Mouse (Mus musculus) intestine, embryonic 16.5 days (tissue): Measurements from ENCODE around the gene Pcsk6. TPM values are rescaled to one million over a fixed set of nuclear protein-coding genes. Genes with fewer than 3 reads are reported as not detected.

Source experiments
- ATAC-seq: fragments of 200-750 bp; cut with Nextera tagmentation; 2 replicates; pipeline ENCODE4 v1.8.0; 2017; ENCODE audit warnings: moderate TSS enrichment, moderate library complexity
- H3K27ac ChIP-seq: fragments of 300-500 bp; sonication (generic); 2 replicates; pipeline ENCODE4 v1.5.1; 2014; ENCODE audit warnings: mild to moderate bottlenecking, low read length
- H3K27me3 ChIP-seq: fragments of 300-500 bp; sonication (generic); replicated peaks from 2 replicates; pipeline ENCODE4 v1.6.1; 2014; ENCODE audit warnings: low read length, control low read depth, mixed read lengths; ENCODE audit not compliant: control insufficient read depth, insufficient read depth
- H3K36me3 ChIP-seq: fragments of 300-500 bp; sonication (generic); 2 replicates; pipeline ENCODE4 v1.6.1; 2014; ENCODE audit warnings: low read length, control low read depth; ENCODE audit not compliant: control insufficient read depth, insufficient read depth
- H3K4me1 ChIP-seq: fragments of 300-500 bp; sonication (generic); 2 replicates; pipeline ENCODE4 v1.6.1; 2014; ENCODE audit warnings: low read length, control low read depth, mixed read lengths; ENCODE audit not compliant: control insufficient read depth, insufficient read depth
- H3K4me2 ChIP-seq: fragments of 300-500 bp; sonication (generic); 2 replicates; pipeline ENCODE4 v1.6.1; 2014; ENCODE audit warnings: low read depth, low read length, control low read depth
- H3K4me3 ChIP-seq: fragments of 300-500 bp; sonication (generic); 2 replicates; pipeline ENCODE4 v1.5.1; 2014; ENCODE audit warnings: mild to moderate bottlenecking, low read length
- H3K9ac ChIP-seq: fragments of 300-500 bp; sonication (generic); 2 replicates; pipeline ENCODE4 v1.6.1; 2014; ENCODE audit warnings: low read depth, low read length
- H3K9me3 ChIP-seq: fragments of 300-500 bp; sonication (generic); 2 replicates; pipeline ENCODE4 v1.6.1; 2016; ENCODE audit warnings: low read length, control low read depth; ENCODE audit not compliant: control insufficient read depth
- WGBS: fragments of 180-500 bp; shearing (Covaris S2); extraction: QIAGEN DNeasy Blood & Tissue Kit; methylation state at CpG from one replicate; pipeline ENCODE4 v1.1.7; 2014; 5-methylcytosine and 5-hydroxymethylcytosine counted together
- polyA plus RNA-seq: library from polyadenylated mRNA; unstranded; fragments of >200 nt; fragmentation: Nextera tagmentation; extraction: Ambion mirVana; gene quantifications from 2 replicates; pipeline ENCODE4 v1.2.1, GENCODE M21; 2015

Pcsk6 gene
- polyA plus RNA-seq, 1 experiment from 2014 or later, result 2.3 TPM

DNA sequence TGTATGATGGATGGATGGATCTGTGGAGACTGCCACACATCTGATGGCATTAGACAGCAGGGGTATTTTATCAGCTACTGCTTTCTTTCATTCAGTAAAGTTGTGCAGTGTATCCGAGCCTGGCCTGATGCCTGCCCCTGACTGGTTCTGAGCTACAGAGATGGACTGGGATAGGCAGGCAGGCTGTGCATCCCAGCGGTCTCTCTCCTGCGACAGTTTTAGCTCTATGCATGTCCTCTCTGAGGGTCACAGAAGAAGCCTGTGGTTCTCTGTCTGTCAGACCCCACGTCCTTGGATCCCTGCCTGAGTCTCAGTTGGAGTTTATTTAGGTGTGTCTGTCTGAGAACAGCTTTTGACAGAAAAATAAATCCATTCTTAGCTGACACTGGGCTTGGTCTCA lies 16.7 kb downstream of the Pcsk6 start:
- Histone ChIP-seq H3K4me3 (no peak overlapping the region), H3K27me3 (peaks cover under 1% of the 10 kb centered on the region; the same call in 1 of the 2 replicates), H3K4me1 (peaks cover 6% of the 10 kb centered on the region), H3K9me3 (no peaks in the 10 kb centered on the region), H3K4me2 (no peak overlapping the region), H3K9ac (no peak overlapping the region), H3K36me3 (no peaks in the 10 kb centered on the region), H3K27ac (no peak overlapping the region)
- no peak for ATAC-seq
- 65% methylated on average over 4 of the region's 4 CpGs for WGBS

DNA sequence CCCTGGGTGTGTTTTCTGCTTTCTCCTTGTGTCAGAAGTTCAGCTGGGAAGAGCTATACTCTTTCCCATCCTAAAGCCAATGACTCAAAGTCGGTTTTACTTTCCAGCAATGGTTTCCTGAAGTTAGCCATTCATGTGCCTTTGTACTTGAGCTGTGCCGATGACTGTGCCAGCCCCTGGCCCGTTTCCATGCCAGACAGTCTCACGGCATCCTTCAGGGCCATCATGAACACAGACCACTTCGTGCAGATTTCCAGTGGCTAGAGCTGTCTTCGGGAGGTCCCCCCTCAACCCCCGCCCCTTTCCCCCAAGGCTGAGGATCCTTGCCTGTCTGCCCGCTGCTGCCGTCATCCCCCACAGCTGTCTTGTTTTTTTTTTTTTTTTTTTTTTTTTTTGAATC lies 17.8 kb downstream of the Pcsk6 start:
- 75% methylated on average over 9 of the region's 9 CpGs for WGBS
- no peaks in the 10 kb centered on the region for H3K36me3 ChIP-seq
- no peak overlapping the region for H3K4me3 ChIP-seq
- H3K4me1 ChIP-seq, result peaks cover 6% of the 10 kb centered on the region
- peaks cover 2% of the 10 kb centered on the region; the same call in 1 of the 2 replicates for H3K27me3 ChIP-seq
- no peak overlapping the region for H3K4me2 ChIP-seq
- no peaks in the 10 kb centered on the region for H3K9me3 ChIP-seq
- H3K27ac ChIP-seq, result no peak overlapping the region
- no peak overlapping the region for H3K9ac ChIP-seq
- ATAC-seq, result no peak

DNA sequence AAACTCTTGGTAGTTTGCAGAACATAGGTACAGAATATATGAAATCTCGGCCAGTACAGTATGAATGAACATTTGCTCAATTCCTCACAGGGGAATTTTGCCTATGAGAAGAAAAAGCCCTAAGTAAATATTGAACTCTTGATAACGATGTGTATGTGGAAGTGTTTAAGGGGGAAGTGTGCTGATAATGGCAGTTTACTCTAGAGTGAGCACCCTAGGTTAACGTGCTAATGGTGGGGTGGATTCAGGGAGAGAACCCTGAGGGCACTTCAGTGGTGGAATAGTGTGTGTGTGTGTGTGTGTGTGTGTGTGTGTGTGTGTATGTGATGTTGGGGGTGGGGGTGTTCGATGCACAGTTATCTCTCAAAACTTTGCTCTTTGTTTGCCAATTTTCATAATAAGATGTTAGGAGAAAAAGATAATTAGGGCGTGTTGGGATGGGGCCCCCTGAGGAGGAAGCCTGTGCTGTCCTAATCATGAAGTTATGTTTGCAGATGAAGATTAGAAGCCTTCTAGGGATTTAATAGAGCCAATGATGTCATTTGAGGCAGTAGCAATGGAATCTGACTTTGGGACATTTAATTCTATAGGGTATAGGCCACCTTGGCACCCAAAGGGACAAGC lies 19.2 kb downstream of the Pcsk6 start:
- H3K36me3 ChIP-seq, result no peaks in the 10 kb centered on the region
- no peak overlapping the region for H3K4me3 ChIP-seq
- H3K4me2 ChIP-seq, result no peak overlapping the region
- peaks cover 2% of the 10 kb centered on the region; the same call in 1 of the 2 replicates for H3K27me3 ChIP-seq
- no peak overlapping the region for H3K9ac ChIP-seq
- no peaks in the 10 kb centered on the region for H3K9me3 ChIP-seq
- H3K27ac ChIP-seq, result no peak overlapping the region
- peaks cover 6% of the 10 kb centered on the region for H3K4me1 ChIP-seq
- 54% methylated on average over 5 of the region's 5 CpGs for WGBS
- ATAC-seq, result peak; percentile 71

DNA sequence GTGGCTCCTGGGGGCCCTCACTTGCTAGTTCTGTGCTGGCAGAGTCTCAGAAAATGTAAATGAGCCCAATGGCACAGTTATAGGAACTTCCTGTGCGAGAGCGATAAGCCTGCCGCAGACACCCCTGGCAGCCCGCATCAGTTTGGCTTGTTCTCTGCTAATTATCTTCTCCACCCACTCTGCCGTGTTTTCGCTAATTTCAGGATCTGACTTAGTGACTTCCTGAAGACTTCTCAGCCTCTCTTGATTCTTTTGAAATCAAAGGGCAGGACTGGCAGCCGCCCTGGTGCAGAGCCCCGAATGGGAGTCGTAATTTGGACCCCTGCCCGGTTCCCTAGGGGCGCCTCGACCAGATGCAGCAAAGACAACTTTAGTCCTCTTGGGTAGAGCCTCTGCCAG lies 19.8 kb downstream of the Pcsk6 start:
- peaks cover 2% of the 10 kb centered on the region; the same call in 1 of the 2 replicates for H3K27me3 ChIP-seq
- no peak overlapping the region for H3K4me2 ChIP-seq
- no peak overlapping the region for H3K4me3 ChIP-seq
- no peak overlapping the region for H3K9ac ChIP-seq
- 46% methylated on average over 12 of the region's 12 CpGs for WGBS
- H3K36me3 ChIP-seq, result no peaks in the 10 kb centered on the region
- peak; percentile 58; the same call in 1 of the 2 replicates for ATAC-seq
- peaks cover 6% of the 10 kb centered on the region for H3K4me1 ChIP-seq
- H3K9me3 ChIP-seq, result no peaks in the 10 kb centered on the region
- H3K27ac ChIP-seq, result no peak overlapping the region

DNA sequence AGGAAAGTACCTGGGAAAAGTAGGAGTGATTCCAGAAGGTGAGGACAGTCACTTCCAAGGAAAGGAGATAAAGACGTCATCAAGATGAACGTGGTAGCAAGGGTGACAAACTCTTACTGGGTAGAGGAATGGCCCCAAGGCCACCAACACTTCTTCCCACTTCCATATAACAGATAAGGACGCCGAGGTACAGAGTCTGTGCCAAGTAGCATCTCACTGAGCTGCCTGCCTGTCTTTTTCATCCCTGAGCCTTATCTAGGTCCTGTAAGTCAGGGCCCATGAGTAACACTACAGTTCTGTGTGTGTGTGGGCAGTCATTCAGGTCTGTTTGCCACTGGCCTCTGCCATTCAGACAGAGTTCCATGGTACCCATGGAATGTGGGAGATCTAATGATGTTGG lies 23.4 kb downstream of the Pcsk6 start:
- no peak overlapping the region for H3K4me3 ChIP-seq
- H3K4me1 ChIP-seq, result peaks cover 6% of the 10 kb centered on the region
- peaks cover 7% of the 10 kb centered on the region; the same call in 1 of the 2 replicates for H3K27me3 ChIP-seq
- 78% methylated on average over 4 of the region's 4 CpGs for WGBS
- ATAC-seq, result no peak
- no peak overlapping the region for H3K9ac ChIP-seq
- H3K4me2 ChIP-seq, result no peak overlapping the region
- H3K36me3 ChIP-seq, result no peaks in the 10 kb centered on the region
- no peaks in the 10 kb centered on the region for H3K9me3 ChIP-seq
- no peak overlapping the region for H3K27ac ChIP-seq

DNA sequence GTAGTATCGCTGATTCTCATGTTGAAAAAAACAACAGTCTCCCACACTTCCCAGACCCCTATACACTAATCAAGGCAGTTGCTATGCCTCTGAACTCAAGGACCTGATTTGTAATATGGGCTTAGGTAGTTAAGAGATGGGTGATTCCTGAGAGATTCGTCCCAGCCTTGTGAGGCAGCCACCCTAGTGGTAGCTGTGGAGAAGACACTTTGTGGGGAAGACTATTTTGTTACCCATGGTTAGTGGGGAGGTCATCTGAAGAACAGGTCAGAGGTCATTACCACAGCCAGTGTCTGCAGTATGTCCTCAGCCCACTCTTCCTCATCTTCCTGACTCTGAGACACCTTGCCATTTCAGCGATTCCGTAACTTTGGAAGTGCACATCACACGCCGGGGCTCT lies 24.3 kb downstream of the Pcsk6 start:
- Histone ChIP-seq H3K9me3 (no peaks in the 10 kb centered on the region), H3K27ac (no peak overlapping the region), H3K4me1 (peaks cover 6% of the 10 kb centered on the region), H3K36me3 (no peaks in the 10 kb centered on the region), H3K9ac (no peak overlapping the region), H3K27me3 (peaks cover 7% of the 10 kb centered on the region; the same call in 1 of the 2 replicates), H3K4me3 (no peak overlapping the region), H3K4me2 (no peak overlapping the region)
- 93% methylated on average over 6 of the region's 6 CpGs for WGBS
- ATAC-seq, result no peak

DNA sequence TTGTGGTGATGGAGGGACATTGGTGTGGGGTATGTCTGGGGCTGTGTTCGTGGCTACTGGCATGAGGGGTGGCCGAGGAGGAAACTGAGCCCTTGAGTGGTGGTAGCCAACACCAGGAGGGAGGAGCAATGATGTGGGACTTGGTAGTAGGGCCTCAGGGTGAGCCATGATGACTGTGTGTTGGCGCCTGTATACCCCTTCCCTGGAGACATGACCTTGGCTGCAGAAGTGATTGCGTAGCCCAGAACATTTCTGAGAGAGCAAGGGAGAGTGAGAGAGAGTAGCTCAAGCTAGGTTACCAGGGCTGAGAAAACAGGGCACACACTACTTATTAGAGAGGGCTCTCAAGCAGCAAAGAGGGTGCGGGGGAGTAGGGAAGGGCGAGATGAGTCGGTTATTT lies 30.3 kb downstream of the Pcsk6 start:
- Histone ChIP-seq H3K9ac (no peak overlapping the region), H3K27ac (no peak overlapping the region), H3K36me3 (no peaks in the 10 kb centered on the region), H3K4me3 (no peak overlapping the region), H3K4me1 (no peaks in the 10 kb centered on the region), H3K9me3 (no peaks in the 10 kb centered on the region), H3K4me2 (no peak overlapping the region), H3K27me3 (0 out of 2 replicates have a peak, but pooled peaks cover 5% of the 10 kb centered on the region)
- ATAC-seq, result no peak
- 88% methylated on average over 7 of the region's 7 CpGs for WGBS

DNA sequence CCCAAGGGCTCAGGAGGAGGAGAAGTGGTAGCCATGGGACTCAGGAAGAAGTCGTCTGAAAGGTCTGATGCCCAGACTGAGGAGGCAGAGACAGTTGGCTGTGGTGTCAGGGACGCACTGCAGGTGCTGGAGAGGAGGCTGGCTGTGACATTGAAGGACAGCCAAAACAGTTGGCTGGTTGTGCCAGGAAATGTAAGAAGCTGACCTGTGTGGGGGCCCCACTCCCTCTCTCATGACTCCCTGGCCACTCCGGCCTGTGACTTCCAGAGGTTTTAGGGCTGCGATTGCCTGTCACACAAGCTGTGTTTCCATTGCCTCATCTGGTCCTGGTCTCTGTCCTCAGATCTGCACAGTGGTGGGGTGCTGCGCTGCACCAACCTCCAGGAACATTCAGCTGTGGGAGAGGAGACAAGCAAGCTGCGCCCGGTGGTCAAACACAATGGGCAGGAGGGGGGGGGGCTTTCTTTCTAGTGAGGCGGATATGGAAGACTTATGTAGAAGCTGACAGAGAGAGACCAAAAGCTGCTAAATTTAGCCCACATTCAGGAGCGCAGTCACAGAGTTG lies 30.8 kb downstream of the Pcsk6 start:
- Histone ChIP-seq H3K36me3 (no peaks in the 10 kb centered on the region), H3K27me3 (0 out of 2 replicates have a peak, but pooled peaks cover 5% of the 10 kb centered on the region), H3K4me1 (no peaks in the 10 kb centered on the region), H3K9ac (no peak overlapping the region), H3K9me3 (no peaks in the 10 kb centered on the region), H3K4me2 (no peak overlapping the region), H3K27ac (no peak overlapping the region), H3K4me3 (no peak overlapping the region)
- ATAC-seq, result no peak
- WGBS, result 71% methylated on average over 9 of the region's 9 CpGs

DNA sequence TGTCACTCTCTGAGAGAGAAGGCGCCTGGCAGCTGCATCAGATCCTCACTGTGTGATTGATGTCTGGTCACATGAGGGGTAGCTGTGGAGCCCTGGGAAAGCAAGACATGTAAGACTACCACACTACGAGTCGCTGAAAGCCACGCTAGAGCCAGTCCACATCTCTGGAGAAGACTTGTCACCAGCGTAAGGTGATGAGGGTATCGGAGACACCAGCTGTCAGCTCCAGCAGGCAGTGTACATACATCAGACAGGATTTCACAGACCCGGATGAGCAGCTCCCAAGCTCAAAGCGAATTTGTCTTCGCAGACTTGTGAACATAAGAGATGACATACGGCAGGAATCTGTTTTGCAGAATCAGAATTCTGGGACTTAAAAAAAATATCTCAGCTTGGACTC lies 32.0 kb downstream of the Pcsk6 start:
- no peak for ATAC-seq
- Histone ChIP-seq H3K9ac (no peak overlapping the region), H3K4me1 (no peaks in the 10 kb centered on the region), H3K27ac (no peak overlapping the region), H3K36me3 (no peaks in the 10 kb centered on the region), H3K27me3 (no peaks in the 10 kb centered on the region), H3K4me2 (no peak overlapping the region), H3K9me3 (no peaks in the 10 kb centered on the region), H3K4me3 (no peak overlapping the region)
- WGBS, result 80% methylated on average over 10 of the region's 10 CpGs
